Mouse (Mus musculus) small intestine, adult 10 weeks (tissue): ENCODE data around the gene Tecpr2. TPM values are rescaled to one million over a fixed set of nuclear protein-coding genes. Genes with fewer than 3 reads are reported as not detected.

Source experiments
- polyA plus RNA-seq: library from polyadenylated mRNA; stranded (reverse); fragments of 350-450 nt; fragmentation: Illumina TruSeq; extraction: RNeasy Lipid Tissue Mini Kit (QIAGEN cat#74804); gene quantifications from one replicate; pipeline ENCODE4 v1.2.3, GENCODE M21; 2014; ENCODE audit warnings: low replicate concordance

The Tecpr2 gene
- 1.6 TPM for polyA plus RNA-seq

GRCm38 (mm10) chr12:110889036-110890020, at the start of gene Tecpr2, which contains the start of gene Cinp:
Gene Tecpr2, plus strand, starts transcription at chr12:110889264.
Gene Cinp, minus strand, starts transcription at chr12:110889145.

GRCm38 (mm10) chr12:110840348-110841198, 48.5 kb upstream of the Tecpr2 start, which contains the start of gene Mok:
Gene Mok, minus strand, starts transcription at chr12:110840939.

GRCm38 (mm10) chr12:110850010-110850928, 38.8 kb upstream of the Tecpr2 start, which contains the start of gene Zfp839:
Gene Zfp839, plus strand, starts transcription at chr12:110850253.

GRCm38 (mm10) chr12:110978607-110979406, 89.7 kb downstream of the Tecpr2 start, which contains the start of gene Ankrd9:
Gene Ankrd9, minus strand, starts transcription at chr12:110979040.

Other genes starting within 250 kb of the Tecpr2 start
- gene 1700001K19Rik, start 206.6 kb upstream of the Tecpr2 start, polyA plus RNA-seq, result not detected
- gene Hsp90aa1, start 186.5 kb upstream of the Tecpr2 start, polyA plus RNA-seq, result 672 TPM
- gene Wdr20, start 151.3 kb upstream of the Tecpr2 start, polyA plus RNA-seq, result 44.0 TPM
- gene Mok, start 48.3 kb upstream of the Tecpr2 start, polyA plus RNA-seq, result not detected
- gene Zfp839, start 39.0 kb upstream of the Tecpr2 start, polyA plus RNA-seq, result 2.3 TPM
- gene Cinp, start 119 bp upstream of the Tecpr2 start, polyA plus RNA-seq, result 19.1 TPM
- gene Ankrd9, start 89.8 kb downstream of the Tecpr2 start, polyA plus RNA-seq, result 0.15 TPM
- 28.1 TPM for gene Rcor1, start 150.1 kb downstream of the Tecpr2 start, polyA plus RNA-seq